Mouse (Mus musculus) hindbrain, postnatal 0 days (tissue): Measurements from ENCODE around the gene Tspan18. TPM values are rescaled to one million over a fixed set of nuclear protein-coding genes. Genes with fewer than 3 reads are reported as not detected.

ENCODE experiments used
- ATAC-seq: fragments of 200-750 bp; cut with Nextera tagmentation; 2 replicates; pipeline ENCODE4 v1.8.0; 2017; ENCODE audit warnings: mild to moderate bottlenecking, moderate TSS enrichment, moderate library complexity
- DNase-seq: peaks from one replicate; pipeline ENCODE4 v3.0.0-alpha.2; 2015; ENCODE audit warnings: low spot score
- H3K27ac ChIP-seq: fragments of 300-500 bp; sonication (generic); 2 replicates; pipeline ENCODE4 v1.5.1; 2014; ENCODE audit warnings: mild to moderate bottlenecking
- H3K27me3 ChIP-seq: fragments of 300-500 bp; sonication (generic); 2 replicates; pipeline ENCODE4 v1.6.1; 2014; ENCODE audit warnings: low read length, mixed read lengths; ENCODE audit not compliant: insufficient read depth
- H3K36me3 ChIP-seq: fragments of 300-500 bp; sonication (generic); 2 replicates; pipeline ENCODE4 v1.6.1; 2014; ENCODE audit warnings: low read length, mixed read lengths; ENCODE audit not compliant: insufficient read depth
- H3K4me1 ChIP-seq: fragments of 300-500 bp; sonication (generic); 2 replicates; pipeline ENCODE4 v1.6.1; 2014; ENCODE audit warnings: antibody characterized with exemption, low read length, mixed read lengths; ENCODE audit not compliant: insufficient read depth
- H3K4me2 ChIP-seq: fragments of 300-500 bp; sonication (generic); 2 replicates; pipeline ENCODE4 v1.6.1; 2014; ENCODE audit warnings: low read depth, mild to moderate bottlenecking, low read length, moderate library complexity, mixed read lengths
- H3K4me3 ChIP-seq: fragments of 300-500 bp; sonication (generic); 2 replicates; pipeline ENCODE4 v1.5.1; 2014; ENCODE audit warnings: low read length
- H3K9ac ChIP-seq: fragments of 300-500 bp; sonication (generic); replicated peaks from 2 replicates; pipeline ENCODE4 v1.6.1; 2014; ENCODE audit warnings: mild to moderate bottlenecking, low read length, moderate library complexity, mixed read lengths
- H3K9me3 ChIP-seq: fragments of 300-500 bp; sonication (generic); 2 replicates; pipeline ENCODE4 v1.6.1; 2016; ENCODE audit warnings: low read length, mixed read lengths
- CTCF ChIP-seq: IDR thresholded peaks from 2 replicates; pipeline ENCODE4 v1.5.1; 2016; ENCODE audit warnings: antibody characterized with exemption, control low read depth, low read depth
- WGBS: fragments of 180-500 bp; shearing (Covaris S2); extraction: QIAGEN DNeasy Blood & Tissue Kit; methylation state at CpG from one replicate; pipeline ENCODE4 v1.1.7; 2014; 5-methylcytosine and 5-hydroxymethylcytosine counted together
- polyA plus RNA-seq: library from polyadenylated mRNA; unstranded; fragments of >200 nt; fragmentation: Nextera tagmentation; extraction: Ambion mirVana; gene quantifications from 2 replicates; pipeline ENCODE4 v1.2.1, GENCODE M21; 2015
- total RNA-seq: library from RNA; depleted of rRNA; stranded (reverse); fragments of >200 nt; gene quantifications from 2 replicates; pipeline ENCODE4 v1.2.3, GENCODE M21; 2014

Tspan18 gene
- total and polyA plus RNA-seq, 2 experiments from 2014 or later = 12.3 to 23.5 TPM

GRCm38 (mm10) chr2:93331121-93331520, 3.2 kb downstream of the Tspan18 start:
- H3K4me1 ChIP-seq = peaks cover 13% of the 10 kb centered on the region
- H3K9ac ChIP-seq = no peak overlapping the region
- no peaks in the 10 kb centered on the region for H3K9me3 ChIP-seq
- H3K4me2 ChIP-seq = no peak overlapping the region
- no peak overlapping the region for H3K4me3 ChIP-seq
- ATAC-seq = no peak
- H3K27ac ChIP-seq = no peak overlapping the region
- TF ChIP-seq CTCF = no peak
- no peak for DNase-seq
- H3K36me3 ChIP-seq = no peaks in the 10 kb centered on the region
- no peaks in the 10 kb centered on the region for H3K27me3 ChIP-seq
- 66% methylated on average over 6 of the region's 6 CpGs for WGBS

- no peak for TF ChIP-seq CTCF
- Histone ChIP-seq H3K9ac (no peak overlapping the region), H3K4me1 (peaks cover 13% of the 10 kb centered on the region), H3K4me2 (no peak overlapping the region), H3K9me3 (no peaks in the 10 kb centered on the region), H3K27ac (no peak overlapping the region), H3K4me3 (no peak overlapping the region), H3K36me3 (no peaks in the 10 kb centered on the region), H3K27me3 (no peaks in the 10 kb centered on the region)
- 62% methylated on average over 4 of the region's 4 CpGs for WGBS
- DNase-seq (no peak), ATAC-seq (no peak)
These were observed 5.2 kb downstream of the Tspan18 start for GRCm38 (mm10) chr2:93329120-93329519.

- WGBS = 34% methylated on average over 7 of the region's 7 CpGs
- H3K27me3 ChIP-seq = no peaks in the 10 kb centered on the region
- H3K9ac ChIP-seq = no peak overlapping the region
- H3K4me2 ChIP-seq = no peak overlapping the region
- no peak for TF ChIP-seq CTCF
- ATAC-seq (peak; percentile 25; the same call in 1 of the 2 replicates), DNase-seq (no peak)
- peaks cover 13% of the 10 kb centered on the region for H3K4me1 ChIP-seq
- no peaks in the 10 kb centered on the region for H3K36me3 ChIP-seq
- H3K27ac ChIP-seq = no peak overlapping the region
- no peak overlapping the region for H3K4me3 ChIP-seq
- no peaks in the 10 kb centered on the region for H3K9me3 ChIP-seq
These were observed 6.3 kb downstream of the Tspan18 start for GRCm38 (mm10) chr2:93327915-93328555.

GRCm38 (mm10) chr2:93324681-93325080, 9.6 kb downstream of the Tspan18 start:
- Histone ChIP-seq H3K4me3 (no peak overlapping the region), H3K27me3 (no peaks in the 10 kb centered on the region), H3K9ac (no peak overlapping the region), H3K36me3 (no peaks in the 10 kb centered on the region), H3K4me2 (no peak overlapping the region), H3K4me1 (peaks cover 11% of the 10 kb centered on the region), H3K9me3 (no peaks in the 10 kb centered on the region), H3K27ac (peak overlapping the region; percentile 36; the same call in 1 of the 2 replicates)
- TF ChIP-seq CTCF = no peak
- no peak for ATAC-seq
- DNase-seq = no peak
- WGBS = 46% methylated on average over 7 of the region's 7 CpGs

- WGBS = 52% methylated on average over 8 of the region's 8 CpGs
These were observed 12.4 kb downstream of the Tspan18 start for GRCm38 (mm10) chr2:93321946-93322345.

GRCm38 (mm10) chr2:93320267-93320666, 14.0 kb downstream of the Tspan18 start:
- H3K4me2 ChIP-seq = no peak overlapping the region
- DNase-seq (no peak), ATAC-seq (no peak)
- no peak overlapping the region for H3K4me3 ChIP-seq
- H3K36me3 ChIP-seq = no peaks in the 10 kb centered on the region
- H3K9me3 ChIP-seq = no peaks in the 10 kb centered on the region
- H3K9ac ChIP-seq = no peak overlapping the region
- no peak overlapping the region for H3K27ac ChIP-seq
- no peaks in the 10 kb centered on the region for H3K27me3 ChIP-seq
- no peak for TF ChIP-seq CTCF
- WGBS = 82% methylated on average over 5 of the region's 5 CpGs
- H3K4me1 ChIP-seq = peaks cover 4% of the 10 kb centered on the region; the same call in 1 of the 2 replicates

More at GRCm38 (mm10) chr2:93321946-93322345, 12.4 kb downstream of the Tspan18 start:
- Histone ChIP-seq H3K27ac (no peak overlapping the region), H3K4me3 (no peak overlapping the region), H3K4me1 (peaks cover 4% of the 10 kb centered on the region), H3K4me2 (no peak overlapping the region), H3K9ac (no peak overlapping the region), H3K36me3 (no peaks in the 10 kb centered on the region), H3K27me3 (no peaks in the 10 kb centered on the region), H3K9me3 (no peaks in the 10 kb centered on the region)
- no peak for DNase-seq
- no peak for TF ChIP-seq CTCF
- no peak for ATAC-seq

GRCm38 (mm10) chr2:93319598-93319997, 14.7 kb downstream of the Tspan18 start:
- no peak overlapping the region for H3K27ac ChIP-seq

More at GRCm38 (mm10) chr2:93319598-93319997, 14.7 kb downstream of the Tspan18 start:
- Histone ChIP-seq H3K4me1 (peaks cover 4% of the 10 kb centered on the region; the same call in 1 of the 2 replicates), H3K27me3 (no peaks in the 10 kb centered on the region), H3K4me2 (no peak overlapping the region), H3K9me3 (no peaks in the 10 kb centered on the region), H3K36me3 (no peaks in the 10 kb centered on the region), H3K4me3 (no peak overlapping the region), H3K9ac (no peak overlapping the region)
- ATAC-seq (no peak), DNase-seq (no peak)
- 37% methylated on average over 7 of the region's 7 CpGs for WGBS
- TF ChIP-seq CTCF = no peak
